Mouse (Mus musculus) lung, adult 2 months (tissue): ENCODE measurements around the gene Myom3.

Experiments
- CTCF ChIP-seq: fragments of 200-500 bp; IDR thresholded peaks from 2 replicates; pipeline ENCODE4 v1.5.1; 2011; ENCODE audit warnings: mild to moderate bottlenecking, low read length, control low read depth; ENCODE audit not compliant: insufficient read depth
- POLR2A ChIP-seq: fragments of 200-500 bp; IDR thresholded peaks from 2 replicates; pipeline ENCODE4 v1.6.1; 2011; ENCODE audit warnings: low read depth, mild to moderate bottlenecking, control low read depth, low read length, borderline replicate concordance; ENCODE audit errors: extremely low read depth

- TF ChIP-seq CTCF, result peak; percentile 17; the same call in 1 of the 2 replicates
- no peak for TF ChIP-seq POLR2A
Observed at GRCm38 (mm10) chr4:135803299-135803698, 43.8 kb downstream of the Myom3 start.
